ENCODE assay signal across 14 mouse cellular contexts in genomic region chr11:8574562-8574961, GRCm38 (mm10).
DNase-seq lines count a peak whose midpoint lies in the region; TF ChIP-seq lines count a peak whose summit lies in the region.
"Had no signal": no experiment of that assay in that cellular context is flagged by ENCODE, and none has a peak within 500 bp of the region (broad histone marks: within the 10 kb centered on the region; RNA-seq: fewer than 3 reads in every experiment).

No protein-coding gene starts in this region.

- no peak for TF ChIP-seq CTCF in E14TG2a.4 (conservative IDR thresholded peaks at IDR 0.05; ENCODE audit: low read length)
- no peak for TF ChIP-seq CTCF in bone marrow, adult 2 months (IDR thresholded peaks at IDR 0.05; ENCODE audit: control insufficient read depth, insufficient read depth, low read length)

- H3K4me3 ChIP-seq in E14TG2a.4 (replicated peaks; ENCODE audit: low read length): peak overlapping the region; percentile 74
- no peak overlapping the region for H3K4me3 ChIP-seq in bone marrow, adult 2 months (replicated peaks; ENCODE audit: control insufficient read depth, low read depth, low read length)
- H3K4me3 ChIP-seq in megakaryocyte, embryonic 14.5 days (replicated peaks): peak overlapping the region; percentile 44
- H3K4me3 ChIP-seq: forebrain, embryonic 13.5 days; layer of hippocampus, adult 2 months; left cerebral cortex, adult 2 months had no signal

- no peaks in the 10 kb centered on the region for H3K9me3 ChIP-seq in E14TG2a.4 (ENCODE audit: low read length)
- no peaks in the 10 kb centered on the region for H3K9me3 ChIP-seq in megakaryocyte, embryonic 14.5 days
- H3K9me3 ChIP-seq: forebrain, embryonic 13.5 days had no signal

- H3K27ac ChIP-seq in bone marrow, adult 2 months (ENCODE audit: control insufficient read depth, insufficient read depth, low read depth, low read length, poor library complexity): peak overlapping the region; percentile 30; the same call in 1 of the 2 replicates
- H3K27ac ChIP-seq: forebrain, embryonic 13.5 days; layer of hippocampus, adult 2 months; left cerebral cortex, adult 2 months had no signal

- no peaks in the 10 kb centered on the region for H3K27me3 ChIP-seq in E14TG2a.4 (ENCODE audit: insufficient read depth, low read length)
- H3K27me3 ChIP-seq in megakaryocyte, embryonic 14.5 days (replicated peaks): no peaks in the 10 kb centered on the region
- H3K27me3 ChIP-seq: forebrain, embryonic 13.5 days had no signal

- H3K36me3 ChIP-seq in E14TG2a.4 (ENCODE audit: insufficient read depth, low read length): peaks cover 87% of the 10 kb centered on the region
- no peaks in the 10 kb centered on the region for H3K36me3 ChIP-seq in megakaryocyte, embryonic 14.5 days (replicated peaks; ENCODE audit: low read length)
- H3K36me3 ChIP-seq: G1E had no signal

- peak; percentile 51 for DNase-seq in layer of hippocampus, adult 9-11 months
- no peak for DNase-seq in layer of hippocampus, postnatal 14 days (ENCODE audit: low spot score in 2 of 2)
- DNase-seq in urinary bladder, postnatal 36 days (ENCODE audit: low spot score in 2 of 2): no peak
- no peak for DNase-seq in embryo, embryonic 10.5 days (ENCODE audit: low spot score)
- DNase-seq: cerebellum, postnatal 10 days; kidney, postnatal 10 days; lung, adult 2 months had no signal

- H3K4me1 ChIP-seq in E14TG2a.4 (replicated peaks; ENCODE audit: low read depth, low read length): peaks cover 94% of the 10 kb centered on the region
- H3K4me1 ChIP-seq in bone marrow, adult 2 months (ENCODE audit: control insufficient read depth, insufficient read depth, low read length): peaks cover 10% of the 10 kb centered on the region; the same call in 1 of the 2 replicates
- H3K4me1 ChIP-seq in megakaryocyte, embryonic 14.5 days: peaks cover 6% of the 10 kb centered on the region; the same call in 1 of the 2 replicates

- no peak for TF ChIP-seq POLR2A in bone marrow, adult 2 months (IDR thresholded peaks at IDR 0.05; ENCODE audit: borderline replicate concordance, control insufficient read depth, low read depth, low read length)

- WGBS in bone marrow, adult 2 months: 62% methylated on average over 6 of the region's 6 CpGs
